Mouse (Mus musculus) limb, embryonic 11.5 days (tissue): ENCODE measurements around the gene Serpinc1. TPM values are rescaled to one million over a fixed set of nuclear protein-coding genes. Genes with fewer than 3 reads are reported as not detected.
"Not testable (repeated sequence)": the region's sequence is repeated elsewhere in the genome, so short reads cannot be mapped to it uniquely, and the experiment has no call there.

Source experiments
- ATAC-seq: fragments of 200-750 bp; cut with Nextera tagmentation; 2 replicates; pipeline ENCODE4 v1.8.0; 2017; ENCODE audit warnings: low read depth; ENCODE audit not compliant: insufficient number of reproducible peaks, low FRiP score, low TSS enrichment
- DNase-seq: peaks from one replicate; pipeline ENCODE4 v3.0.0-alpha.2; 2015; ENCODE audit warnings: low spot score
- H3K27ac ChIP-seq: fragments of 300-500 bp; sonication (generic); replicated peaks from 2 replicates; pipeline ENCODE4 v1.5.1; 2014; ENCODE audit warnings: low read depth, mild to moderate bottlenecking, low read length
- H3K27me3 ChIP-seq: fragments of 300-500 bp; sonication (generic); 2 replicates; pipeline ENCODE4 v1.6.1; 2014; ENCODE audit warnings: mild to moderate bottlenecking, low read length, mixed read lengths; ENCODE audit not compliant: control insufficient read depth, insufficient read depth
- H3K36me3 ChIP-seq: fragments of 300-500 bp; sonication (generic); 2 replicates; pipeline ENCODE4 v1.6.1; 2014; ENCODE audit warnings: mild to moderate bottlenecking, low read length, moderate library complexity, mixed read lengths; ENCODE audit not compliant: control insufficient read depth, insufficient read depth
- H3K4me1 ChIP-seq: fragments of 300-500 bp; sonication (generic); 2 replicates; pipeline ENCODE4 v1.6.1; 2014; ENCODE audit warnings: low read length, mixed read lengths; ENCODE audit not compliant: control insufficient read depth, insufficient read depth
- H3K4me2 ChIP-seq: fragments of 300-500 bp; sonication (generic); 2 replicates; pipeline ENCODE4 v1.6.1; 2014; ENCODE audit warnings: low read depth, mild to moderate bottlenecking, moderate library complexity; ENCODE audit not compliant: severe bottlenecking
- H3K4me3 ChIP-seq: fragments of 300-500 bp; sonication (generic); 2 replicates; pipeline ENCODE4 v1.5.1; 2014; ENCODE audit warnings: low read depth, low read length
- H3K9ac ChIP-seq: fragments of 300-500 bp; sonication (generic); 2 replicates; pipeline ENCODE4 v1.6.1; 2014; ENCODE audit warnings: mild to moderate bottlenecking, low read length
- H3K9me3 ChIP-seq: fragments of 300-500 bp; sonication (generic); 2 replicates; pipeline ENCODE4 v1.6.1; 2016; ENCODE audit warnings: low read length; ENCODE audit not compliant: control insufficient read depth
- WGBS: fragments of 180-500 bp; shearing (Covaris S2); extraction: QIAGEN DNeasy Blood & Tissue Kit; methylation state at CpG from one replicate; pipeline ENCODE4 v1.1.7; 2014; 5-methylcytosine and 5-hydroxymethylcytosine counted together
- polyA plus RNA-seq: library from polyadenylated mRNA; unstranded; fragments of >200 nt; fragmentation: Nextera tagmentation; extraction: Ambion mirVana; gene quantifications from 2 replicates; pipeline ENCODE4 v1.2.1, GENCODE M21; 2014

Serpinc1 gene
- polyA plus RNA-seq, 1 experiment from 2014 or later, result 2.0 TPM

- Histone ChIP-seq H3K4me2 (no peak overlapping the region), H3K27me3 (no peaks in the 10 kb centered on the region), H3K36me3 (peaks cover 2% of the 10 kb centered on the region; the same call in 1 of the 2 replicates), H3K9ac (no peak overlapping the region), H3K4me1 (no peaks in the 10 kb centered on the region), H3K9me3 (no peaks in the 10 kb centered on the region), H3K27ac (no peak overlapping the region), H3K4me3 (no peak overlapping the region)
- WGBS, result 60% methylated on average over 2 of the region's 2 CpGs
- no peak for ATAC-seq
- no peak for DNase-seq
Measured at GRCm38 (mm10) chr1:161027196-161027595, 48.8 kb downstream of the Serpinc1 start.

- not testable (repeated sequence) for H3K9ac ChIP-seq, DNase-seq, H3K9me3 ChIP-seq, H3K4me3 ChIP-seq, ATAC-seq, H3K36me3 ChIP-seq, H3K4me2 ChIP-seq, H3K27ac ChIP-seq, H3K4me1 ChIP-seq, H3K27me3 ChIP-seq
- 68% methylated on average over 1 of the region's 1 CpGs for WGBS
Measured at GRCm38 (mm10) chr1:161028427-161028826, 50.0 kb downstream of the Serpinc1 start.

- Histone ChIP-seq H3K4me2 (no peak overlapping the region), H3K27me3 (no peaks in the 10 kb centered on the region), H3K4me3 (no peak overlapping the region), H3K27ac (no peak overlapping the region), H3K9ac (no peak overlapping the region), H3K4me1 (no peaks in the 10 kb centered on the region; the same call in 1 of the 2 replicates), H3K36me3 (peaks cover 2% of the 10 kb centered on the region; the same call in 1 of the 2 replicates), H3K9me3 (no peaks in the 10 kb centered on the region)
- DNase-seq (no peak), ATAC-seq (no peak)
- WGBS, result 95% methylated on average over 3 of the region's 3 CpGs
Measured at GRCm38 (mm10) chr1:161030058-161030457, 51.7 kb downstream of the Serpinc1 start.

- H3K9ac ChIP-seq, result no peak overlapping the region
- no peak for ATAC-seq
- H3K27ac ChIP-seq, result no peak overlapping the region
- no peak overlapping the region for H3K4me2 ChIP-seq
- no peak overlapping the region for H3K4me3 ChIP-seq
- H3K36me3 ChIP-seq, result peaks cover 8% of the 10 kb centered on the region; the same call in 1 of the 2 replicates
- 95% methylated on average over 9 of the region's 9 CpGs for WGBS
- H3K4me1 ChIP-seq, result no peaks in the 10 kb centered on the region; the same call in 1 of the 2 replicates
- H3K27me3 ChIP-seq, result no peaks in the 10 kb centered on the region
- no peak for DNase-seq
- H3K9me3 ChIP-seq, result no peaks in the 10 kb centered on the region
Measured at GRCm38 (mm10) chr1:161031881-161032280, 53.5 kb downstream of the Serpinc1 start.

- 94% methylated on average over 7 of the region's 7 CpGs for WGBS
- no peak overlapping the region for H3K9ac ChIP-seq
- peaks cover 8% of the 10 kb centered on the region; the same call in 1 of the 2 replicates for H3K36me3 ChIP-seq
Measured at GRCm38 (mm10) chr1:161032345-161032744, 54.0 kb downstream of the Serpinc1 start.

GRCm38 (mm10) chr1:161033856-161034434 lies 55.6 kb downstream of the Serpinc1 start:
- no peak for DNase-seq
- Histone ChIP-seq H3K27me3 (no peaks in the 10 kb centered on the region), H3K9ac (peak overlapping the region; percentile 68), H3K9me3 (no peaks in the 10 kb centered on the region), H3K27ac (peak overlapping the region; percentile 68), H3K4me3 (peak overlapping the region; percentile 83), H3K4me1 (no peaks in the 10 kb centered on the region; the same call in 1 of the 2 replicates), H3K36me3 (peaks cover 8% of the 10 kb centered on the region; the same call in 1 of the 2 replicates), H3K4me2 (peak overlapping the region; percentile 78)
- no peak for ATAC-seq
- WGBS, result 2% methylated on average over 19 of the region's 21 CpGs

More at GRCm38 (mm10) chr1:161032345-161032744, 54.0 kb downstream of the Serpinc1 start:
- Histone ChIP-seq H3K27me3 (no peaks in the 10 kb centered on the region), H3K4me1 (no peaks in the 10 kb centered on the region; the same call in 1 of the 2 replicates), H3K27ac (no peak overlapping the region), H3K4me3 (no peak overlapping the region), H3K4me2 (no peak overlapping the region), H3K9me3 (no peaks in the 10 kb centered on the region)
- DNase-seq (no peak), ATAC-seq (no peak)

GRCm38 (mm10) chr1:161034435-161035280 lies 56.3 kb downstream of the Serpinc1 start, which contains the start of gene Zbtb37:
Zbtb37 (minus strand) TSS chr1:161034849.
- Histone ChIP-seq H3K9ac (peak within 1 kb of the TSS; percentile 94), H3K27me3 (no peaks in the 10 kb centered on the region), H3K4me3 (peak within 1 kb of the TSS; percentile 83), H3K4me1 (no peaks in the 10 kb centered on the region; the same call in 1 of the 2 replicates), H3K9me3 (no peaks in the 10 kb centered on the region), H3K36me3 (peaks cover 7% of the 10 kb centered on the region; the same call in 1 of the 2 replicates), H3K27ac (peak within 1 kb of the TSS; percentile 74), H3K4me2 (peak within 1 kb of the TSS; percentile 78)
- ATAC-seq, result peak; percentile 92
- DNase-seq, result peak; percentile 99
- under 1% methylated on average over 67 of the region's 76 CpGs for WGBS

GRCm38 (mm10) chr1:161035281-161035785 lies 56.9 kb downstream of the Serpinc1 start:
- ATAC-seq (peak; percentile 22; the same call in 1 of the 2 replicates), DNase-seq (no peak)
- H3K36me3 ChIP-seq, result peaks cover 6% of the 10 kb centered on the region; the same call in 1 of the 2 replicates

More at GRCm38 (mm10) chr1:161035281-161035785, 56.9 kb downstream of the Serpinc1 start:
- H3K27me3 ChIP-seq, result no peaks in the 10 kb centered on the region
- H3K4me1 ChIP-seq, result no peaks in the 10 kb centered on the region; the same call in 1 of the 2 replicates
- peak overlapping the region; percentile 83 for H3K4me3 ChIP-seq
- H3K27ac ChIP-seq, result peak overlapping the region; percentile 74
- peak overlapping the region; percentile 94 for H3K9ac ChIP-seq
- no peaks in the 10 kb centered on the region for H3K9me3 ChIP-seq
- peak overlapping the region; percentile 78 for H3K4me2 ChIP-seq
- WGBS, result under 1% methylated on average over 14 of the region's 14 CpGs
